Mouse (Mus musculus) embryonic facial prominence, embryonic 11.5 days (tissue): Measurements from ENCODE around the gene Bcas2. TPM values are rescaled to one million over a fixed set of nuclear protein-coding genes. Genes with fewer than 3 reads are reported as not detected.
"Not testable (repeated sequence)": the region's sequence is repeated elsewhere in the genome, so short reads cannot be mapped to it uniquely, and the experiment has no call there.

Experiments
- ATAC-seq: fragments of 200-750 bp; cut with Nextera tagmentation; replicated peaks from 2 replicates; pipeline ENCODE4 v1.8.0; 2017; ENCODE audit warnings: low read depth; ENCODE audit not compliant: insufficient number of reproducible peaks, low FRiP score, low TSS enrichment
- DNase-seq: peaks from one replicate; pipeline ENCODE4 v3.0.0-alpha.2; 2015; ENCODE audit warnings: low spot score
- H3K27ac ChIP-seq: fragments of 300-500 bp; sonication (generic); replicated peaks from 2 replicates; pipeline ENCODE4 v1.5.1; 2014; ENCODE audit warnings: mild to moderate bottlenecking, low read depth, low read length, control low read depth
- H3K27me3 ChIP-seq: fragments of 300-500 bp; sonication (generic); 2 replicates; pipeline ENCODE4 v1.6.1; 2014; ENCODE audit warnings: mild to moderate bottlenecking, low read length, moderate library complexity, mixed read lengths; ENCODE audit not compliant: control insufficient read depth, insufficient read depth
- H3K36me3 ChIP-seq: fragments of 300-500 bp; sonication (generic); replicated peaks from 2 replicates; pipeline ENCODE4 v1.6.1; 2014; ENCODE audit warnings: low read depth, mild to moderate bottlenecking, low read length, moderate library complexity, mixed read lengths; ENCODE audit not compliant: control insufficient read depth, insufficient read depth
- H3K4me1 ChIP-seq: fragments of 300-500 bp; sonication (generic); 2 replicates; pipeline ENCODE4 v1.6.1; 2014; ENCODE audit warnings: low read length, mixed read lengths; ENCODE audit not compliant: control insufficient read depth, insufficient read depth
- H3K4me2 ChIP-seq: fragments of 300-500 bp; sonication (generic); 2 replicates; pipeline ENCODE4 v1.6.1; 2014; ENCODE audit warnings: low read depth, mild to moderate bottlenecking, control low read depth, low read length, moderate library complexity
- H3K4me3 ChIP-seq: fragments of 300-500 bp; sonication (generic); 2 replicates; pipeline ENCODE4 v1.5.1; 2014; ENCODE audit warnings: low read depth, low read length, control low read depth
- H3K9ac ChIP-seq: fragments of 300-500 bp; sonication (generic); replicated peaks from 2 replicates; pipeline ENCODE4 v1.6.1; 2014; ENCODE audit warnings: mild to moderate bottlenecking, control low read depth, low read length
- H3K9me3 ChIP-seq: fragments of 300-500 bp; sonication (generic); replicated peaks from 2 replicates; pipeline ENCODE4 v1.6.1; 2016; ENCODE audit warnings: mild to moderate bottlenecking, low read length, inconsistent platforms, mixed read lengths; ENCODE audit not compliant: control insufficient read depth
- WGBS: fragments of 180-500 bp; shearing (Covaris S2); extraction: QIAGEN DNeasy Blood & Tissue Kit; methylation state at CpG from one replicate; pipeline ENCODE4 v1.1.7; 2014; 5-methylcytosine and 5-hydroxymethylcytosine counted together
- polyA plus RNA-seq: library from polyadenylated mRNA; unstranded; fragments of >200 nt; fragmentation: Nextera tagmentation; extraction: Ambion mirVana; gene quantifications from 2 replicates; pipeline ENCODE4 v1.2.1, GENCODE M21; 2014

Gene Bcas2
- polyA plus RNA-seq, 1 experiment from 2014 or later, result 293 TPM

DNA sequence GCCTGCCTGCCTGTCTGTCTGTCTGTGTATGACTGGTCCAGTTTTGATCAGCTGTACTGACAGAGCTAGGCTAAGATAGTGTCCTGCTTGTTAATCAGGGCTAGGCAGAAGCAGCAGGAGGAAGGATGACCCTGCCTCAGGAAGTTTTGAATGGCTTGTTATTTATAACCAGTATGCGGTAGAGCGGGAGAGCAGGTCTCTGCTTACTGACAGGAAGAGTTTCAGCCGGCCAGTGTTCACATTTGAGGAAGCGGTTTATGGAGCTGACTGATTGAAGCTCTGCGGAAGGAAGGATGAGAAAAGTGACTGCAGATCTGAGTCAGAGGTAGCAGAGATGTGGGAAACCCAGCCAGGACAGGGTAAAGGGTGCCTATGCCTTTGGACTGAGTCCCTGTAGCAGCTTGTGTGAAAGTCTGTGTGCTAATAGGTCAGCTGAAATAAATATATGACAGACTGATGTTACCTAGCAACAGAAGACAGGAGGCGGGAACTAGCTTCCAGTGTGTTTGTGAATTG, 41.2 kb upstream of the Bcas2 start:
- Histone ChIP-seq H3K4me1 (no peaks in the 10 kb centered on the region; the same call in 1 of the 2 replicates), H3K9me3 (no peaks in the 10 kb centered on the region), H3K36me3 (no peaks in the 10 kb centered on the region), H3K4me2 (no peak overlapping the region), H3K27me3 (no peaks in the 10 kb centered on the region), H3K27ac (no peak overlapping the region), H3K4me3 (no peak overlapping the region), H3K9ac (no peak overlapping the region)
- DNase-seq (peak; percentile 13), ATAC-seq (no peak)
- whole genome bisulfite sequencing, result 43% methylated on average over 6 of the region's 6 CpGs

DNA sequence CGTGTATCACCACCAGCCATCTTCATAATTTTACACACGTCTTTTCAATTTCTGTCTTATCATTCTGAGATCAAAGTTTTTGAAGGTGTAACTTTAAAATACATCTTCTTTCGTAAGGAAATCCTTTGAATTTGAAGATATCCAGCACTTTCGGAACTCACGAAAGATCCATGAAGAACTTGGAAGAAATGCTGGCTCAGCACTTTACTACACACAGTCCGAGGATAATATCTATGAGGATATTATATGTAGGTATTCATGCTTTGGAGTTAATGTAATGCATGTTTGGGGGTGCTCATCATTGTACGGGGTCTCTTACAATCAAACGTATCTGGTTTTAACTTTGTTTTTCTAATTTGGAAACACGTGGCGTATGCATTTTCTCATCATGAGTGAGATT, 38.4 kb upstream of the Bcas2 start:
- H3K36me3 ChIP-seq, result no peaks in the 10 kb centered on the region
- DNase-seq (no peak), ATAC-seq (no peak)
- H3K27me3 ChIP-seq, result no peaks in the 10 kb centered on the region
- H3K4me2 ChIP-seq, result no peak overlapping the region
- WGBS, result 89% methylated on average over 10 of the region's 10 CpGs
- no peak overlapping the region for H3K4me3 ChIP-seq
- no peaks in the 10 kb centered on the region; the same call in 1 of the 2 replicates for H3K4me1 ChIP-seq
- no peaks in the 10 kb centered on the region for H3K9me3 ChIP-seq
- no peak overlapping the region for H3K9ac ChIP-seq
- no peak overlapping the region for H3K27ac ChIP-seq

DNA sequence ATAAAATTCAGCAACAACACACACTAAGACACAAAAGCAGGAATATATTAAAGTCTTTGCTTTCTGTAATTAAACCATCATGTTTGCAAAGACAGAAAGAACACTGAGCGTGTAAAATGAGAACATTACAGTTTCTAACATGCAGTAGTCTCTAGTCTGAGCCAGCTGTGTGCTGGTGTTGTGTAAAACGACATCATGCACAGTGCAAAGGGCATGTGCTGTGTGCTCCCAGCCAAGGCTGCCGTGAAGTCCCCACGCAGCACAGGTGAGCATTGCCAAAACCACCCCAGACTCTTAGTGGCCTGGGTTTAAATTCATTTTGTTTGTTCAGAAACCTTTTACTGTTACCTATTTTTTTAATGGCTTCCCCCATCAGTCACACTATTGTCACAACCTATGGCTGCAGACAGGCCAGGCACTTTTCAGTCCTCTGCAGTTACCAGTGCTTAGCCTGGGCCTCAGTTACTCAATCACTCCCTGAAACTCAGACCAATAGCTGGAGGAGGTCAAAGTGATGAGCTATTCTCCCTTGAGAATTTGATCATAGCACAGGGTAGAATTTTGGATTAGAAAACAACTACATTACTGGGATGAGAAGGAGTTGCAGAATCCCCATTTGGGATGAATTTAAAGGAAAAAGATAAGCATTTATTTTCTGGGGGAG, 34.9 kb upstream of the Bcas2 start:
- Histone ChIP-seq H3K4me2 (no peak overlapping the region), H3K27ac (no peak overlapping the region), H3K4me3 (no peak overlapping the region), H3K27me3 (no peaks in the 10 kb centered on the region), H3K9ac (no peak overlapping the region), H3K4me1 (no peaks in the 10 kb centered on the region), H3K36me3 (no peaks in the 10 kb centered on the region), H3K9me3 (no peaks in the 10 kb centered on the region)
- 74% methylated on average over 4 of the region's 4 CpGs for WGBS
- ATAC-seq, result no peak
- no peak for DNase-seq

DNA sequence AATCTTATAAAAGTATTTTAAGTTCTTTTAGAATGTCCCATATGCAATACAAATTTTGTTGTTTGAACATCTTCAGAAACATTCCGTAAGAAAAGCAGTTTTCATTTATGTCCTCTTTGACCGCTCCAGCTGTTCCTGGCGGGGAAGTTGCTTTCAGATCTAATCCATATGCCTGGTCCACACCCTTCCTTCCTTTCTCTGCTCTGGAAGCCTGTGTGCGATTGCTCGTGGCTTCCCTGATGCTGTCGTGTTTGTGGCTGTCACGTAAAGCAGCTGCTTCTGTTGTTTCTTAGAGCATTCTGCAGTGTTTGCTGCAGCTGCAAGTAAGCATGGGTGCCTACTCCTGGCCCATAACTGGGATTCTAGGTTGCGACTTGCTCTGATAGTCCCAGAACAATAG, 32.4 kb upstream of the Bcas2 start:
- Histone ChIP-seq H3K4me2 (no peak overlapping the region), H3K9ac (no peak overlapping the region), H3K4me3 (no peak overlapping the region), H3K27ac (no peak overlapping the region), H3K27me3 (no peaks in the 10 kb centered on the region), H3K9me3 (no peaks in the 10 kb centered on the region), H3K36me3 (no peaks in the 10 kb centered on the region), H3K4me1 (no peaks in the 10 kb centered on the region)
- peak; percentile 17 for DNase-seq
- 77% methylated on average over 8 of the region's 8 CpGs for WGBS
- no peak for ATAC-seq

DNA sequence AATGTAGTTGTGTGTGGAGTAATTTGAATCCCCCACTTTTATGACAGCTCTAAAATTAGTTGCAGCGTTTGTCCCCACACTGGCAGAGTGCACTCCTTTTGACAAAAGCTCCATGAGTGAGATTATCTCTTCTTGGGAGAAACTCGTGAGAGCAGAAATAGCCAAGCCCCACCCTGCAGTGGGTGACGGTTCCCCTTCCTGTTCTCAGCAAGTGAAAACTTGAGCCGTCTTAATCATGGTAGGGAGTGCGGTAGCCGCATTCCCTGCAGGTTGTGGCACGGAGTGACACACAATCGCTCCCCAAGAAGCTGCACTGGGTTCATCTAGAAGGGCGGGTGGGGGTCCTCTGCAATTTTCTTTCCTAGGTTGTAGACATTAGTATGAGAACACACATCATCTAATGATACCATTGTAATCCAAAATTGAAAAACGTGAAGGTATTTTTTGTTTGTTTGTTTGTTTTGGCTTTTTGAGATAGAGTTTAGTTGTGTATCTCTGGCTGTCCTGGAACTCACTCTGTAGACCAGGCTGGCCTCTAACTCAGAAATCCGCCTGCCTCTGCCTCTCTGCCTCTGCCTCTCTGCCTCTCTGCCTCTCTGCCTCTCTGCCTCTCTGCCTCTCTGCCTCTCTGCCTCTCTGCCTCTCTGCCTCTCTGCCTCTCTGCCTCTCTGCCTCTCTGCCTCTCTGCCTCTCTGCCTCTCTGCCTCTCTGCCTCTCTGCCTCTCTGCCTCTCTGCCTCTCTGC, 31.2 kb upstream of the Bcas2 start:
- not testable (repeated sequence) for H3K27ac ChIP-seq, H3K4me1 ChIP-seq, H3K36me3 ChIP-seq, ATAC-seq, H3K4me3 ChIP-seq, H3K9ac ChIP-seq, H3K9me3 ChIP-seq, H3K27me3 ChIP-seq, H3K4me2 ChIP-seq, DNase-seq
- WGBS, result 66% methylated on average over 11 of the region's 11 CpGs

DNA sequence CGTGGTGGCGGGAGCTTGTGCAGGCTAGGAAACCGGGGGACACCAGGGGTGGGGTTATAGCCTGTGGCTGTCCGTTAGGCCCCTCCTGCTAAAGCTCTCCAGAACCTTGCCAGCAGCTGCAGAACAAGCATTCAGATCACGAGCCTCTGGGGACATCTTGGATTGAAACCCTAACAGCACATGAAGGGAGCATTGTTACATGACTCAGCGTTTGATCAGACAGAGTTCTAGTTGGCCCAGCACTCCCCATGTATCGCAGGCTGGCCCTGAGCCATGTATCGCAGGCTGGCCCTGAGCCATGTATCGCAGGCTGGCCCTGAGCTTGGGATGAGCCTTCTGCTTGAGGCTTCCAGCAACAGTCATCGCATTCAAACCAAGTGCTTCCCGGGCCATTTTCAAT, 30.2 kb upstream of the Bcas2 start:
- ATAC-seq, result no peak
- H3K27ac ChIP-seq, result no peak overlapping the region
- WGBS, result 90% methylated on average over 11 of the region's 11 CpGs
- no peaks in the 10 kb centered on the region for H3K27me3 ChIP-seq
- H3K4me2 ChIP-seq, result no peak overlapping the region
- H3K4me3 ChIP-seq, result no peak overlapping the region
- no peaks in the 10 kb centered on the region for H3K4me1 ChIP-seq
- no peaks in the 10 kb centered on the region for H3K9me3 ChIP-seq
- no peak overlapping the region for H3K9ac ChIP-seq
- H3K36me3 ChIP-seq, result no peaks in the 10 kb centered on the region
- no peak for DNase-seq

DNA sequence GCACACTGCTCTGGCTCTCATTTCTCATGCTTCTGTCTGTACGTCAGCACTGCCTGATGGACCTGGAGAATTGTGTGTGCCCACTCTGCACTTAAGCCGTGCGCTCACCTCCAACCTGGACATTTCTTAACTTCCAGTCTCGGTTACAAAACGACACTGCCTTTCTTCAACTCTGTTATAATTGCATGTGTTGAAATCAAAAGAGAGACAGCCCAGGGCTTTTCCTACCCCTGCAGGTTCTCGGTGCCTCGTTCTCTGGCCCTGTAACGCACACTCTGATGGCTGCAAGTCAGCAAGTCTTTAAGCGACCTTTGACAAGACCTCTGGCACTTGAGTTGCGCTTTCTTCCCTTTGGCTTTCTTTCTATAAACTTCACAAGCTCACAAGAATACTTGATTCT, 29.1 kb upstream of the Bcas2 start:
- DNase-seq (no peak), ATAC-seq (no peak)
- Histone ChIP-seq H3K9me3 (no peaks in the 10 kb centered on the region), H3K4me2 (no peak overlapping the region), H3K36me3 (no peaks in the 10 kb centered on the region), H3K27ac (no peak overlapping the region), H3K4me3 (no peak overlapping the region), H3K27me3 (no peaks in the 10 kb centered on the region), H3K4me1 (no peaks in the 10 kb centered on the region), H3K9ac (no peak overlapping the region)
- 85% methylated on average over 10 of the region's 10 CpGs for WGBS

DNA sequence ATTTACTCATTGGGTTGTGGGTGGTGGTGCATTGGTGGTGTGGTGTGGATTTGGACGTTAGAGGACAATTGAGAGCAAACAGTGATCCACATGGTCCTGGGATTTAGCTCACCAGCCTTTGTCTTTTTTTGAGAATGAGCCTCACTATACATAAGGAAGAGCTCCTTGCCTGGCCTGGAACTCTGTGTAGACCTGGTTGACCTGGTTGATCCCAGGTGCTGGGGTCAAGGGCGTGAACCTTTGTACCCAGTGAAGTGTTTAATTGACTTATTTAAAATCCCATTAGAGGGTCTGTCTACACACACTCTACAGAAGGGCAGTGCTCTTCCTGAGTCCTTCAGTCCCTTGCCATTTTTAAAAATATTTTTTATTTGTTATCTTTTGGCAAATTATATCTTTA, 26.1 kb upstream of the Bcas2 start:
- Histone ChIP-seq H3K4me3 (no peak overlapping the region), H3K9ac (no peak overlapping the region), H3K27ac (no peak overlapping the region), H3K4me1 (no peaks in the 10 kb centered on the region), H3K27me3 (no peaks in the 10 kb centered on the region), H3K4me2 (no peak overlapping the region), H3K9me3 (no peaks in the 10 kb centered on the region), H3K36me3 (no peaks in the 10 kb centered on the region)
- WGBS, result 85% methylated on average over 2 of the region's 2 CpGs
- DNase-seq, result no peak
- ATAC-seq, result no peak
